Mouse (Mus musculus): ENCODE results near the gene Skap1. TPM values are rescaled to one million over a fixed set of nuclear protein-coding genes. Genes with fewer than 3 reads are reported as not detected.

Gene Skap1
- polyA plus RNA-seq, 1 experiment from 2014 or later, result 6.5 TPM

DNA sequence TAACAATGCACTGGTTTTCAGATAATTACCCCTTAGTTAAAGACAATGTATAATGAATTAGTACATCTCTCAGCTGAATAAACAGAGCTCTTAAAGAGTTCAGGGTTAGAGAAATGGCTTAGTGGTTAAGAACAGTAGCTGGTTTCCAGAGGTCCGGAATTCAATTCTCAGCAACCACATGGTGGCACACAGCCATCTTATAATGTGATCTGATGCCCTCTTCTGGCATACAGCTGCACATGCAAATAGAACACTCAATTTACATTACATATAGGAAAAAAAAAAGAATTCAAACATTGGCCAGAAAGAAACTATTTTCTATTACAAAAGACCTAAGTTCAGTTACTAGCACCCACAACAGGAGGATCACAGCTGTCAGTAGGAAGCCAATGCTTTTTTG, 332.2 kb downstream of the Skap1 start:
- no peak for ATAC-seq (ENCODE audit: low FRiP score, low read depth)
- H3K27ac ChIP-seq (replicated peaks), result no peak overlapping the region
- peaks cover 11% of the 10 kb centered on the region for H3K36me3 ChIP-seq
- H3K9ac ChIP-seq, result no peak overlapping the region
- H3K27me3 ChIP-seq, result no peaks in the 10 kb centered on the region
- H3K4me2 ChIP-seq, result no peak overlapping the region
- WGBS, result 43% methylated on average over 1 of the region's 1 CpGs
- no peaks in the 10 kb centered on the region for H3K9me3 ChIP-seq
- H3K4me3 ChIP-seq, result no peak overlapping the region
- H3K4me1 ChIP-seq (replicated peaks), result peaks cover 26% of the 10 kb centered on the region

DNA sequence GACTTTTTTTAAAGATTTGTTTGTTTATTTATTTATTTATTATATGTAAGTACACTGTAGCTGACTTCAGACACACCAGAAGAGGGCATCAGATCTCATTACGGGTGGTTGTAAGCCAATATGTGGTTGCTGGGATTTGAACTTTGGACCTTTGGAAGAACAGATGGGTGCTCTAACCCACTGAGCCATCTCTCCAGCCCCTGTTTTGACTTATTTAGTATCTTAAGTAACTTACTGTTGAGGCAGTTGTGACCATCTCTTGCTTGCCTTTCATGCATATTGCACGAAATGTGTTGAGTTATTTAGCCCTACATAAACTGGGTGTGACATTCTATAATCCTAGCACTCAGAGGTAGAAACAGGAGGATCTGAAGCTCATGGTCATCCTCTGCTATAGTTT, 335.1 kb downstream of the Skap1 start:
- peaks cover 38% of the 10 kb centered on the region for H3K36me3 ChIP-seq
- no peak for ATAC-seq (ENCODE audit: low FRiP score, low read depth)
- 91% methylated on average over 2 of the region's 2 CpGs for WGBS
- H3K4me2 ChIP-seq, result no peak overlapping the region
- H3K4me1 ChIP-seq (replicated peaks), result peaks cover 3% of the 10 kb centered on the region; the same call in 1 of the 2 replicates
- no peaks in the 10 kb centered on the region for H3K27me3 ChIP-seq
- H3K27ac ChIP-seq (replicated peaks), result no peak overlapping the region
- no peak overlapping the region for H3K4me3 ChIP-seq
- no peak overlapping the region for H3K9ac ChIP-seq
- H3K9me3 ChIP-seq, result no peaks in the 10 kb centered on the region

DNA sequence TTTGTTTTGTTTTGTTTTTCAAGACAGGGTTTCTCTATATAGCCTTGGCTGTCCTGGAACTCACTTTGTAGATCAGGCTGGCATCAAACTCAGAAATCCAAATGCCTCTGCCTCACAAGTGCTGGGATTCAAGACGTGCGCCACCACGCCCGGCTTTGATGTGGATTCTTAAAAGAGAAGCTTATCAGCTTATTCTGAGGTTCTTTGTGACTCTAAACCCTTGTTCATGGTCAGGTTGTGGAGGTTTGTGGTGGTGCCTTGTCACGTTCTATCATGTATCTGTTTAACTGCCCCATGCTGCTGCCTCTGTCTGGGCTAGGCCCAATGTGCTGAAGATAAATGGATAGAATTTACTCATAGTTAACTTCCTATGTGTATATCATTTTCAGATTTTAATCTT, 341.2 kb downstream of the Skap1 start:
- Histone ChIP-seq H3K4me1 (replicated peaks) (peaks cover 1% of the 10 kb centered on the region; the same call in 1 of the 2 replicates), H3K4me3 (no peak overlapping the region), H3K27me3 (no peaks in the 10 kb centered on the region), H3K4me2 (no peak overlapping the region), H3K27ac (replicated peaks) (no peak overlapping the region), H3K9ac (no peak overlapping the region), H3K9me3 (no peaks in the 10 kb centered on the region), H3K36me3 (peaks cover 80% of the 10 kb centered on the region)
- ATAC-seq (ENCODE audit: low FRiP score, low read depth), result no peak
- 95% methylated on average over 5 of the region's 5 CpGs for WGBS

- Histone ChIP-seq H3K27ac (replicated peaks) (no peak overlapping the region), H3K4me3 (no peak overlapping the region), H3K4me2 (no peak overlapping the region), H3K9ac (no peak overlapping the region), H3K27me3 (no peaks in the 10 kb centered on the region), H3K4me1 (replicated peaks) (no peaks in the 10 kb centered on the region), H3K36me3 (peaks cover 73% of the 10 kb centered on the region), H3K9me3 (no peaks in the 10 kb centered on the region)
- no peak for ATAC-seq (ENCODE audit: low FRiP score, low read depth)
- 58% methylated on average over 1 of the region's 1 CpGs for WGBS
These were observed 343.7 kb downstream of the Skap1 start for GRCm38 (mm10) chr11:96808066-96808465.

Other genes with a start within 250 kb of the Skap1 start
- gene Hoxb9, start 193.1 kb upstream of the Skap1 start, polyA plus RNA-seq (2015; fragmentation: Nextera tagmentation; extraction: Ambion mirVana), result 2.1 and 15.7 TPM in 2 replicates
- 18.2 and 26.1 TPM in 2 replicates for gene Hoxb8, start 182.7 kb upstream of the Skap1 start, polyA plus RNA-seq (2015; fragmentation: Nextera tagmentation; extraction: Ambion mirVana)
- gene Hoxb7, start 178.0 kb upstream of the Skap1 start, polyA plus RNA-seq (2015; fragmentation: Nextera tagmentation; extraction: Ambion mirVana), result 26.5 and 33.6 TPM in 2 replicates
- 52.1 and 66.7 TPM in 2 replicates for gene Hoxb6, start 172.1 kb upstream of the Skap1 start, polyA plus RNA-seq (2015; fragmentation: Nextera tagmentation; extraction: Ambion mirVana)
- 115 and 140 TPM in 2 replicates for gene Hoxb5, start 161.3 kb upstream of the Skap1 start, polyA plus RNA-seq (2015; fragmentation: Nextera tagmentation; extraction: Ambion mirVana)
- 3.5 and 3.8 TPM in 2 replicates for gene Hoxb4, start 146.3 kb upstream of the Skap1 start, polyA plus RNA-seq (2015; fragmentation: Nextera tagmentation; extraction: Ambion mirVana)
- 12.8 and 13.2 TPM in 2 replicates for gene Hoxb3, start 141.3 kb upstream of the Skap1 start, polyA plus RNA-seq (2015; fragmentation: Nextera tagmentation; extraction: Ambion mirVana)
- gene Hoxb2, start 114.1 kb upstream of the Skap1 start, polyA plus RNA-seq (2015; fragmentation: Nextera tagmentation; extraction: Ambion mirVana), result 26.8 and 32.9 TPM in 2 replicates
- gene Hoxb1, start 98.8 kb upstream of the Skap1 start, polyA plus RNA-seq (2015; fragmentation: Nextera tagmentation; extraction: Ambion mirVana), result 0.30 and 0.52 TPM in 2 replicates

Measured in hindbrain, embryonic 15.5 days (tissue).